Mouse (Mus musculus) testis, adult 2 months (tissue): ENCODE measurements at regions not wholly inside any gene's neighbourhood (a gene's known extent, or its start where the extent isn't known, plus 50 kb on each side); places are given as distances from the start of the nearest gene placed in this dataset.
A peak's percentile ranks its signal among the peaks of the same experiment; 100 is the strongest.

Source experiments
- H3K27ac ChIP-seq: fragments of 200-500 bp; 2 replicates; pipeline ENCODE4 v1.5.1; 2012; ENCODE audit warnings: low read depth, low read length; ENCODE audit not compliant: control insufficient read depth, insufficient read depth
- H3K27me3 ChIP-seq: fragments of 200-500 bp; 2 replicates; pipeline ENCODE4 v1.6.1; 2012; ENCODE audit warnings: mild to moderate bottlenecking, low read length, moderate library complexity; ENCODE audit not compliant: control insufficient read depth, insufficient read depth
- H3K36me3 ChIP-seq: fragments of 200-500 bp; 2 replicates; pipeline ENCODE4 v1.6.1; 2012; ENCODE audit warnings: mild to moderate bottlenecking, low read length; ENCODE audit not compliant: control insufficient read depth, insufficient read depth
- H3K4me1 ChIP-seq: fragments of 200-500 bp; 2 replicates; pipeline ENCODE4 v1.6.1; 2012; ENCODE audit warnings: low read length; ENCODE audit not compliant: control insufficient read depth, insufficient read depth
- H3K4me3 ChIP-seq: fragments of 200-500 bp; 2 replicates; pipeline ENCODE4 v1.5.1; 2012; ENCODE audit warnings: low read depth, mild to moderate bottlenecking, low read length, moderate library complexity, mixed read lengths; ENCODE audit not compliant: control insufficient read depth
- CTCF ChIP-seq: fragments of 200-500 bp; IDR thresholded peaks from 2 replicates; pipeline ENCODE4 v1.5.1; 2012; ENCODE audit warnings: low read depth, mild to moderate bottlenecking, inconsistent platforms, low read length, moderate library complexity; ENCODE audit not compliant: control insufficient read depth, insufficient read depth, insufficient replicate concordance
- POLR2A ChIP-seq: fragments of 200-500 bp; IDR thresholded peaks from 2 replicates; pipeline ENCODE4 v1.6.1; 2012; ENCODE audit warnings: low read depth, mild to moderate bottlenecking, inconsistent platforms, low read length, moderate library complexity; ENCODE audit not compliant: control insufficient read depth

DNA sequence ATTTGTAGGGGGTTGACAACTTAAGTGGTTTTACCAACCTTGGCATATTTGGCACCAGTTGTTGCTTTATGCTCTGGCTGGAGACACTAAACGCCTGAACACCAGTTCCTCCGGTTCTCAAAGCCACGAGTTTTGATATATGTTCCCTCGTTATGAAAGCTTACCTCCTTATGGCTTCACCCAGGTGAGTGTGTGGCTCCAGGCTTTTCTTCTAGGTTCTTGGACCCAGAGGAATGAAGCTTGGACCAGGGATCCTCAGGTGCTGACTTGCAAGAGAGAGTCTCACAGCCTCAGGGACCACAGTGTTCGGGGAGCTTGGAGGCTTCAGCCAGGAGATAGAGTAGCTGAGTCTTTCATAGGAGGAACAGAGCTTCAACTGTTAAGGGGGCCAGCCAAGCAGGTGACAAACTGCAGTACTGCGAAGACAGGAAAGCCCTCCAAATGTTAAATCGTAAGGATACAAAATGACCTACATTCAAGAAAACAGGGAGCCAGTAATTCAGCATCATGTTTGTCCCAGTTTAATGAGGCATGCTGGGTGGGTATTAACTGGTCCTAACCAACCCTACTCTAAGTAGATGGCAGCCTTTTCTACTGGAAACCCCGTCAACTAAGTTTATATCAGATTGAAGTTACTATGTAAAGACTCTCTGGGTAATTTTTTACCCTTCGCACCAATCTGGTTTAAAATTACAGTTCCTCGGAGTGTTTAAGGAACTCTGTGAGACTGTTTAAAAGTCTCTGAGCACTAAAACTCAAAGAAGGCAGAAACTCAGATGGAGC lies 307.9 kb downstream of the Mtx2 start:
- H3K4me1 ChIP-seq, result peaks cover 3% of the 10 kb centered on the region
- no peaks in the 10 kb centered on the region for H3K36me3 ChIP-seq
- H3K27me3 ChIP-seq, result no peaks in the 10 kb centered on the region; the same call in 1 of the 2 replicates
- no peak overlapping the region for H3K27ac ChIP-seq
- H3K4me3 ChIP-seq, result no peak overlapping the region
- no peak for TF ChIP-seq POLR2A
- TF ChIP-seq CTCF, result no peak

GRCm38 (mm10) chr2:75136618-75137017 lies 311.0 kb downstream of the Mtx2 start:
- no peaks in the 10 kb centered on the region; the same call in 1 of the 2 replicates for H3K27me3 ChIP-seq
- H3K4me1 ChIP-seq, result peaks cover 4% of the 10 kb centered on the region
- TF ChIP-seq CTCF, result no peak
- TF ChIP-seq POLR2A, result no peak
- no peaks in the 10 kb centered on the region for H3K36me3 ChIP-seq
- H3K4me3 ChIP-seq, result no peak overlapping the region; the same call in none of the 2 replicates
- no peak overlapping the region for H3K27ac ChIP-seq

DNA sequence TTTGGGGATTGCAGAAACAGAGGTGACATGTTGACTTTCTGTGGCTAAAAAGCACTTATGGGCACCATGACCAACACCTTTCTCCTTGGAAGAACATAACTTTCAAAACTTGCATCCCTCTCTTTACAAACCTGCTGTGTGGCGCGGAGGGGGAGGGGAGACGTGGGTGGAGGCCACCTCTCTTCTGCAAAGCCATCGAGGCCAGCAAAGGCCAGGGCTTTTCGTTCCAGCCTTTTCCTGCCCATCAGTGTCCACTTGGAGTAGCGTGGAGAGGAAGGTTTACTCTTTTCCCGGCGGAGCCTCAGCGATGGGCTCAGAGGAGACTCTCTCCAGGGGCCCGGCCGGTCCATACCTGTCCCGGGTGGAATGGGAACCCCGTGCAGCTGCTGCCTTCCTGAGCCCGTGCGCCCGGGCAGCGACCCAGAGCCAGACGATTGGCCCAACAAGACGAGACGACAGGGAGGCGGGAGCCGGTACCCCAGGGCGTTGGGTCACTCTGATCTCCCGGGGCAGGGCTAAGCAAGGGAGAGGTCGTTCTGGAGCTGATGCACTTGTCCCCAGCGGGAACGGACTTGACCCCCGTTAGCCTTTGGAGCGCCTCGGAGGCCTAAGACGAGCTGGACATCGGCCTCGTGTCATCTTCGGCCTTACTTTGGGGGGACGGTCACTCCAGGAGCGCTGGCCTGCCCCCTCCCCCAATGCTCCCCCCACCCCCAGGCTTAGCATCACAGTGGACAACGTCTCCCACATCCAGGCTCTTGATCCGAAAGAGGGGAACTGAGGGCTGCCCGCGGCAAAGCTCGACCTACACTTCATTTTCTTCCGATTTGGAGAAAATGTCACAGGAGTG lies 311.8 kb downstream of the Mtx2 start:
- Histone ChIP-seq H3K4me3 (peak overlapping the region; percentile 70), H3K36me3 (no peaks in the 10 kb centered on the region), H3K27ac (no peak overlapping the region; the same call in 1 of the 2 replicates), H3K4me1 (peaks cover 4% of the 10 kb centered on the region), H3K27me3 (no peaks in the 10 kb centered on the region; the same call in 1 of the 2 replicates)
- TF ChIP-seq POLR2A (no peak), CTCF (no peak)

DNA sequence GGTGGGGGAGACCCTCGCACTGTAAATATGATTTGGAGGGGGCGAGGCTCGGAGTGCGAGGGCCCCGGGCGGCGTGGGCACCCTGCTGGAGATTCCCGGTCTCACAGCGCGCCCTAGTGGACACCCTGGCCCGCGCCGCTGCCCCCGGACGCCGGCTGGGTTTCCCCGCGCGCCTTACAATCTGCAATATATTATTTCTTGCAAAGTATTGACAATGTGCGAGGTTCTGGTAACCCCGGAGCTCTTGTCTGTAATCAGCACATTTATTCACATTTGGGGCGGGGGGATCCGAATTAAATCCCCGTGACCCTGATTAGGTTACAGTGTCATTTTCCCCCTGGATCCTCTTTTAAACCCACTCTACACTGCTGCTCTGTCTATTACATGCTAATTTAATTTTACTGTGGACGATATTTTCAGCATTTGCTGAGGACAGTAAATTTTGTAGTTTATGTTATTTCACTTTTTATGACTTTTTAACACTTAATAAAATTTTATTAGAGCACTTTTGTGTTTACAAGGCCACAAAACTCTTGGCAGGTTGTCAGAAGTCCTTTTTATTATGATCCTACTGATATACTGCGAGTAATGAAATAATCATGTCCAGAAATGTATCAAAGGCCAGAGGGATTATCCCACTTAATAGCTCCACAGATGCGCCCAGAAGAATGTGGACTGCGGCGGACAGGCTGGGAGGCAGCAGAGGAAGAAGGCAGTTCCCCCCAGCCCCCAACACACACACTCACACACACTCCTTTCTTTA lies 312.6 kb downstream of the Mtx2 start:
- H3K27ac ChIP-seq, result peak overlapping the region; percentile 49; the same call in 1 of the 2 replicates
- H3K4me1 ChIP-seq, result peaks cover 7% of the 10 kb centered on the region
- TF ChIP-seq CTCF, result peak; percentile 57
- TF ChIP-seq POLR2A, result no peak
- no peaks in the 10 kb centered on the region; the same call in 1 of the 2 replicates for H3K27me3 ChIP-seq
- H3K36me3 ChIP-seq, result no peaks in the 10 kb centered on the region
- H3K4me3 ChIP-seq, result peak overlapping the region; percentile 70

DNA sequence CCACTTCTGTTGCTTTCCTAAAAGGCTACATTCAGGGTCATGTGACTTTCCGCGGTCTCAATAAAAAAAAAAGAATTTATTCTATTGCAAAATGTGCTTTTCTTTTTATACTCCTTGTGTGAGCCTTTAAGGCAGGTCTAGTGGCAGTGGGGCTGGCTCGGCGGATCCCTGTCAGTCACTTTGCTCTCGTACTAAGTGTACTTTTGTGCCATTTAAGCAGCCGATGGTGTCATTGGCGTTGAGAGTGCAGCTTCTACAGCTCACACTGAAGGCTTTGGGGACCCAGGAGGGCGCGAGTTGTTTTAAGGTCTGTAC lies 313.1 kb downstream of the Mtx2 start:
- H3K4me3 ChIP-seq, result no peak overlapping the region
- no peak for TF ChIP-seq POLR2A
- H3K27ac ChIP-seq, result peak overlapping the region; percentile 49
- no peaks in the 10 kb centered on the region; the same call in 1 of the 2 replicates for H3K27me3 ChIP-seq
- peaks cover 7% of the 10 kb centered on the region for H3K4me1 ChIP-seq
- H3K36me3 ChIP-seq, result no peaks in the 10 kb centered on the region

- no peaks in the 10 kb centered on the region for H3K36me3 ChIP-seq
- no peaks in the 10 kb centered on the region; the same call in 1 of the 2 replicates for H3K27me3 ChIP-seq
- no peak overlapping the region for H3K4me3 ChIP-seq
- no peak overlapping the region for H3K27ac ChIP-seq
- H3K4me1 ChIP-seq, result peaks cover 7% of the 10 kb centered on the region
- TF ChIP-seq POLR2A (no peak), CTCF (no peak)
Measured at GRCm38 (mm10) chr2:75139544-75139943, 313.9 kb downstream of the Mtx2 start.

DNA sequence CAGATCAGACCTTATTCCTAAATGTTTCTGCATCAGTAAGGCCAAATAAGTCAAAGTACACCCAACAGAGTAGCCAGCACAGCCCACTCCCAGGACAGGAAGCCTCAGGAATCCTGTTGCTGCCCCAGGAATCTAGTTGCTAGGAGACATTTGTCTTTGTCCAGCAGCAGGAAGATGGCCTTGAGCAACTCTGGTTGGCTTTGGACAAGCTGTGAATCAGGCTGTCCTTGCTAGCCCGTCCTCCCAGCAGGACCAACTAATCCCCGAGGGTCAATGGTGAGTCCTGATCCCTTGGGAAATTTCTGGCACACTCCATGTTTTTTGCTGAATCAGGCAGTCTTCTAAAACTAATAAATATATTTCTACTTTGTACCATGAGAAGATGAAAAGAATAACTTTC lies 317.1 kb downstream of the Mtx2 start:
- peak; percentile 22; the same call in 1 of the 2 replicates for TF ChIP-seq POLR2A
- no peak for TF ChIP-seq CTCF
- no peaks in the 10 kb centered on the region for H3K27me3 ChIP-seq
- H3K4me3 ChIP-seq, result peak overlapping the region; percentile 76
- H3K4me1 ChIP-seq, result peaks cover 7% of the 10 kb centered on the region
- H3K27ac ChIP-seq, result no peak overlapping the region
- H3K36me3 ChIP-seq, result no peaks in the 10 kb centered on the region
